Mouse (Mus musculus) liver, embryonic 14.5 days (tissue): Measurements from ENCODE around the gene Opcml.

ENCODE experiments used
- CTCF ChIP-seq: IDR thresholded peaks from 2 replicates; pipeline ENCODE4 v1.5.1; 2016; ENCODE audit warnings: antibody characterized with exemption, low read depth, control low read depth
- EP300 ChIP-seq: IDR thresholded peaks from 2 replicates; pipeline ENCODE4 v1.6.1; 2016; ENCODE audit warnings: antibody characterized with exemption, low read depth

DNA sequence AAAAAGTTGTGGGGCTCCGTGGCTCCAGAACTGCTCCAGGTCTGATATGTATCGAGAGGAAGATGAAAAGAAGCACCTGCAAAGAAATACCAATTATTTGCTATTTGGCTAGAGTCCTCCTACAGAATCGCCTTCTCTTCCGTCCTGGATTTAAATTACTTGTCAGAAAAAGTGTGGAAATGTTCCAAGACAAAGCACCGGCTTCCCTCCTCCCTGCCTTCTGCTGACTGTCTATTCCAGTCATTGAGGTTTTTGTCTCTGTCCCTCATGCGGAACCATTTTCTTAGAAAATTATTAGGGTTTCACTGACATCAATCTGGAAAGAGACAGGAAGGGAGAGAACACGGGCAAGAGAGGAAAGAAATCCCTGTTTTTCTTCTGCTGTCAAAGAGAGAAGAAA lies 1065.3 kb downstream of the Opcml start:
- TF ChIP-seq CTCF (no peak), EP300 (no peak)
